Mouse (Mus musculus): ENCODE data around the gene Slc2a9.

Gene Slc2a9

GRCm38 (mm10) chr5:38502992-38503391 lies at the start of gene Slc2a9:
Gene Slc2a9 (minus strand): TSS chr5:38503143.
- no peak for DNase-seq (ENCODE audit: low read depth)

DNA sequence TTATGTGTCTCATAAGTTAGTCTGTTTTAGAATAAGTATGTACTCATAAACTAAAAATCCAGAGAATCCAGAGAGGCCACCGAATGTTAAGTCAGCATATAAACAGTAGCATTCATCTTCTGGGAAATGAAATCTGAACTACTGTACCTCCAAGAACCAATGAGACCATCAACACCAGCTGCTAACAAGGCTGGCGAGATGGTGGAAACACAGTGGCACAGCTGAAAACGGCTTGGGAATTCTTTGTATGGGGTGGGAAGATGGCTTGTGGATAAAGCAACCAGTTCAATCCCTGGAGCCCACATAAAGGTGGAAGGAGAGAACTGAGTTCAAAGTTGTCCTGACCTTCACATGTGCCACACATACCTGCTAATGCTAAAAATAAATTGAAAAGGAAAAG lies 49.7 kb upstream of the Slc2a9 start:
- no peak for DNase-seq (ENCODE audit: low read depth)

DNA sequence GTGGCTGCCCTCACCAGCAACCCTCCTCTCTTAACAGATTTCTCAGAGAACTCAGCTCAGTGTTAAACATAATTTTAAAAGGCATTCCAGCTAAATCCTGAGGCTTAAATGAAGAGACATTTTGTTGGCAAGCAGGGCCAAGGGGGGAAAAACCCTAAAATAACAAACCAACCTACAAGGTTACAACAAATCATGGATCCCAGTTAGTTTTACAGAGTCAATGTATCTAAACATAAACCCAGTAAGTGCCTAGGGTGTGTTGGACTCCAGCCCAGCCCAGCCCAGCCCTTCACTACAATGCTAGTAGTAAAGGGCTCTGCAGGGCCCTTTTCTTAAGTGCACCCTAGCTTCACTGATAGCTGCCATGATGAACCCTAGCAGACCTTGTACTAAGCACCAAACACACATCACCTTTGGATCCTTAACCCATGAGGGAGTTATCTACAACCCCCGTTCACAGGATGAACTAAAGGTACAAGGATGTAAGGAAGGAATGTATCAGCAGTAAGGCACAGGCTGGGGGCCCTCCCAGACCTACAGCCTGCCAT lies 47.4 kb upstream of the Slc2a9 start:
- no peak for DNase-seq (ENCODE audit: low read depth)

DNA sequence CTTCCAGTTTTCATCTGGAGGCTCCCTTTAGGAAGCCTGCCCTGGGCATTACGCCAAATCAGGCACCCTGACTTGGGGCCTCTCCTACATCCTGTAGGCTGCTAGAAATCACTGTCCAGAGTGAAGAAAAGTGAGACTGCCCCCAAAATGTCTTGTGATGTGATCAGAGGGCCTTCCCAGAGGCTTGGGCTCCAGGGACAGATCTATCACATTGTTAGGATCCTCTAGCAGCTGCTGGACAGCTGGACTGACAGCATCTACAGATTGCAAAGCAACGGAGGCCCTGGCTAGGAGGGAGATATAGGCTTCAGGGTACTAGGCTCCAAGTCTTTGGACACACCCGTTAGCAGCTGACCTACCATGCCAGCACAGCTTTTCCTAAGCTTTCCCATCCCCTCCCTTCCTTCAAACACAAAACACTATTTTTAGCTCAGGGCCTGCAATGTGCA lies 46.5 kb upstream of the Slc2a9 start:
- no peak for DNase-seq (ENCODE audit: low read depth)

GRCm38 (mm10) chr5:38547375-38547774 lies 44.4 kb upstream of the Slc2a9 start:
- no peak for DNase-seq (ENCODE audit: low read depth)

DNA sequence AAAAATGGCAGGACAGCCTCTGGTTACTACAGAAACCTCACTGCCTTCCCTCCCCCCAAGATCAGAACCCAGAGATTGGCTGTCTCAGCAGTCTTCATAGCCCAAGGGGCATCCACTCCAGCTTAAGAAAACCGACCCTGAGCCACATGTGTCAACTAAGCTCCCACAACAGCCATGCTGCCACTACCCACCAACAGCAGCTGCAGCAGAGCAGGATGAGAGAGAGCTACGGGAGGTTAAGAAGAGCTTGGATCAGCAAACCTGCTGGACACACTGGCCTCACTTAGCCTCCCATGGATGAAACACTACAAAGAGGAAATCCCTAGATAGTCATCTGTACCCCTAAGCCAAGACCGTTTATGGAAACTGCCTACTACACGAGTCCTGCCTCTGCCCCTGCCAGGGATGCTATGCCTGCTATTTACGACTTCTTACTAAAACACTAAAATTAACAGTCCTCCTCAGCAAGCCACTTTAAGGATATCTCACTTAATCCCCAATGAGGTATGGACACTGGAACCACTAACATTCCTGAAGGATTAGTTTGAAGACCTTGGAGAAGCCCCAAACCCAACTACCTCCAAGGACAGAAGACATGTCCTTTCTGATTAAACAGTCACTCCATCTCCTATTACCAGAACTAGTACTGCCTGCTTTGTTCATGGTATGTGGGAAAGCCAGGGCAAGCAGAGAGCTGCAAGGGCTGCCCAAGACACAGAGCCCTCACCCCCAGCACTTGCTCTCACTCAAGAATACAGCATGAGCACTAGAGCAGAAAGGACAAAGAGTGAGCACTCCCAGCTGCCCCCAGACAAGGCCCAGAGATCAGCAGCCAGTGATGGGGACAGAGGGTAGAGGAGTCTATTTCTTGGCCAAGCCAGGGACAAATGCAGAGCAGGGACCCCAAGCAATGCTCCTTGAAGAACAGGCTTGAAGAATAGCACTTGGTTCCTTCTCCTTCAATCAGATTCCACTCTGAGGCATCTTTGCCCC lies 41.8 kb upstream of the Slc2a9 start:
- DNase-seq (ENCODE audit: low read depth), result no peak

DNA sequence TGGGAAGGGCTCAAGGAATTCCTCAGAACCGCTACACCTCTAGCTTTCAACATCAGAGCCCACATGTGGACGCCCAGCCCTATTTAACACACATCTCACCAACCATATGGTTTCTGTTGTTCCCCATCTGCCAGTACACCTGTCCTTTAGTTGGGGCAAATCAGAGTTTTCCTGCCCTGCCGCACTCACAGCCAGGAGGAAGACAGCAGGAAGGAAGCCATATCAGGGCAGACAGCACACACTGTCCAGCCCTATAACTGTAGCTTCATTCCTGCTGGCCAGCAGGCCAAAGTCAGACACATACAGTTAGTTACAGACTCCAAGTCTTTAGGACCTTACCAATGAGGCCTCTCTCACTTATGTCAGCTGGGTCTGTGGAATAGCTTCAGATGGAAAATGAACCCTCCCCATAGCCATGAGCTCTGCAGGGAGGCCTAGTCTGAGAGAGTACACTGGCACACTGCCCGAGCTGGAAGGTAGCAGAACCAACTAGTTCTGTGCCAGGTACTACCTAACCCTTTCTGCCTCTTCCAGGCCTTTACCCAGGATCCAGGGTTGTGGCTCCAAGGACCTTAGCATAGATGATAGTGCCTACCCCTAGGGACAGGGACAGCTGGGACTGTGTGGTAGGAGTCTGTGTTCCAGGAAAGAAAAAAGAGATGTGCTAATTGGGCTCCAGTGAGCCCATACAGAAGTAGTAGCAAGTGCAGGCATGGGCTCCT lies 40.7 kb upstream of the Slc2a9 start:
- no peak for DNase-seq (ENCODE audit: low read depth)

DNA sequence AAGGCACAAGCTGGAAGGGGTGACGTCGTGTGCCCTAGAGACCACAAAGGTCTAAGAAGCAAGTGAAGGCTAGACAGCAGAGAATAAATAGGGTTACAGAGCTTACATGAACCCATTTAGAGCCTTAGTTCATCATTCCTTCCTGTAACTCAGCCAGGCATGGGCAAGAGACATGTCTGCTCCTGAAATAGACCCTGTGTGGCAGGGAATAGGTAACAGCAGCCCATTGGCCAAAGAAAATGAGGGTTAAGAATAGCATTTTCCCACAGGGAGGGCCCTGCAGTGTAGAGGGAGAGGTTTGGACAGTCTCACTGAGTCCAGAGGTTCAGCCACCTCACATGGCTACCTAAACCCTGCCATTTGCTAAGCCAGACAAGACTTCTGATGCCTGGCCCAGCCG lies 38.8 kb upstream of the Slc2a9 start:
- no peak for DNase-seq (ENCODE audit: low read depth)

GRCm38 (mm10) chr5:38540898-38541297 lies 38.0 kb upstream of the Slc2a9 start:
- DNase-seq (ENCODE audit: low read depth), result no peak

DNA sequence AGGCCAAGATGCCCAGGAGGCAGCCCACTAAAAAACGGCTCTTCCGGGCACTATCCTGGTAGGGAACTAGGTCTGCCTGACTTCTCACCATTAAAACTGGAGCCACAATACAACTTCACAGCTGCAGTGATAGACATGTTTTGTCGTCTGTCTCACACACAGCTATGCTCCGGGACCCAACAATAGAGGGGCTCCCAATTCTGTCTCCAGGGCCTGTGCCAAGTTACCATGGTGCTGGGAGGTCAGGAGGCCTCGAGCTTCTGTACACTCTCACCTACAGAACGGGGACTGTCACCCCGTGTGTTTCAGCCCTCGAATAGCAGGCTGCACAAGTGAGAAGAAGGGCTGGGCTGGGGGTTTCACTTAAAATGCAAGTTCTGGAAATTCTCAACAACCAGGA lies 35.6 kb upstream of the Slc2a9 start:
- no peak for DNase-seq (ENCODE audit: low read depth)

- DNase-seq (ENCODE audit: low read depth), result no peak
Measured at GRCm38 (mm10) chr5:38537845-38538244, 34.9 kb upstream of the Slc2a9 start.

- DNase-seq (ENCODE audit: low read depth), result no peak
Measured at GRCm38 (mm10) chr5:38536822-38537221, 33.9 kb upstream of the Slc2a9 start.

DNA sequence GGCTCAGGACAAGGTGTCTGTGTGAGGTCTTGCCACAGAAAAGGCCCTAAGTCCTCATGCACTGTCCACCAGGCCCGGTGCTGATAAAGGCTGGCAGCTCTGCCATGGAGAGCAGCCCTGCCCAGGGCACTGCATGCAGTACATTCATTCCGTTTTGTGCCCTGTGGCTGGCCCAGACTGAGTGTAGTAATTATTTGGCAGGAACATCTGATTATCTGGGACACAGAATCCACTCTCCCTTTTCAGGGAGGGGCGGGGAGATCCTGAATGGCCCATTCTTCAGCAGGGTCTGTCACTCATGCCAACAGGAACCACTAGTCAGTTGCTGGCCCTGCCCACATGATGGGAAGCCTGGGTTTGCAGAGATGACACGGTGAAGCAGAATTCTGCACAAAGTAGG lies 29.1 kb upstream of the Slc2a9 start:
- DNase-seq (ENCODE audit: low read depth), result no peak

DNA sequence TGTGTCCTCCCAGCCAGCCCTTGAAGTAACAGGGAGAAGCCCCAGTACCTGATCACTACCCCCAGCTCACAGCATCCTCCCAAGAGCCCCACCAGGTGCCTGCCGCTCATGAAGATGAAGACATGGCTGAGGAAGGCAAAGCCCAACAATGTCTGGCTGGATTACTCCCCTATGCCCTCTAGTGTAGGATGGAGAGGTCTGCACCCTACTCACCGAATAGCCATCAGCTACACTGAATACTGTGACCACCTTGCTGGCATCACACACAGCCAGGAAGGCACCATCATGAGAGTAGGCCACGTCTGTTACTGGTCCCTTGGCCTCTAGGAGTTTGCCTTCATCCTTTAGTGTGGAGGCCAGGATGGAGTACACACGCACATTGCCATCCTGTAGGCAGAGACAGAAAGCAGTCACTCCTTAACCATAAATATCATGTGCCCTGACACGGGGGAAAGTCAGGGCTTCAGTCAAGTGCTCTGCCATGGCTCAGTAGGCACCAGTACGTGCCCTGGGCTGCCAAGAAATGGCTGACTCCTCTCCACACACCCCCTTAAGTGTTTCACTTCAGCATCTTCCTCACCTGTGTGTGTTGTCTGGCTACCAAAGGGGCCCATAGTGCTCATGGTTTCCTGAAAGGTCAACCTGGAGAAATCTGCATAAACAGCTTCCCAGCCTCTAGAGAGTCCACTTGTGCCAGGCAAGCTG lies 26.9 kb upstream of the Slc2a9 start:
- DNase-seq (ENCODE audit: low read depth), result peak; percentile 21

DNA sequence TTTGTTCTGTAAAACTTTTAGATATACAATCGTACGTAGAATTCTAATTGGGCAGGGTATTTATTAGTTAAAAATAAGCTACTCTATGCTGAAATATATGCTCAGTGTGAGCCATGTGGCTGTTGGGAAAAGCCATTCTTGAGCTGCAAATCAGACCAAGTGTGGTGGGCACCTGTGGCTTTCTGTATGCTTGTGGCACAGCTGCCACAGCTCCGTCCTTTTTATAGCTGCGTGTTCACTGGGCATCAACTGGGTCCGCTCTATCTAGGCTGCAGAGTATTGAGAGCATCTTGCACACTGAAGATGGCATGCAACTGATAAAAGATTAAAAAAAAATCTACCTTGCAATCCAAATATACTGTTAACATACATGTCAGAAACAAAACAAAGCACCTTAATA lies 20.0 kb upstream of the Slc2a9 start:
- no peak for DNase-seq (ENCODE audit: low read depth)

GRCm38 (mm10) chr5:38520838-38521237 lies 17.9 kb upstream of the Slc2a9 start:
- DNase-seq (ENCODE audit: low read depth), result no peak

- peak; percentile 72 for DNase-seq (ENCODE audit: low read depth)
Measured at GRCm38 (mm10) chr5:38516267-38516666, 13.3 kb upstream of the Slc2a9 start.

DNA sequence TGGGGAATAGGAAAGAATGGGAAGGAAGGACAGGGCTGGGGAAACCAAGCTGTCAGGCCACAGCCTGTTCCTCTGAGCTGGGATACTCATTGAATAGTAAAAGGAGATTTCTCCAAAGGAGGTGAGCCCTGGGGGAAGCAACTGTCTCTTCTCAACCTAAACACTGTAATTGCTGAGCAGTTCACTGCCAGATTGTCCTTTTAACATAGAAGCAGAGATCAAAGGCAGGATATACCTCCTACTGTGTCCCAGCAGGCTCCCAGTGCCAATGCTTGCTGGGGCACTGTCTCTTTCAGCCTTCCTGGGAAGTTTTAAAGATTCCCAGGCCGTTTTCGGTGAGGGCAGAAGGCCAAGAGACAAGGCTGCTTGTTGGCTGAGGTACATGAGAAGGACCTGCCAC lies 10.0 kb upstream of the Slc2a9 start:
- no peak for DNase-seq (ENCODE audit: low read depth)

- no peak for DNase-seq (ENCODE audit: low read depth)
Measured at GRCm38 (mm10) chr5:38509568-38509967, 6.6 kb upstream of the Slc2a9 start.

- no peak for DNase-seq (ENCODE audit: low read depth)
Measured at GRCm38 (mm10) chr5:38505435-38505765, 2.5 kb upstream of the Slc2a9 start.

DNA sequence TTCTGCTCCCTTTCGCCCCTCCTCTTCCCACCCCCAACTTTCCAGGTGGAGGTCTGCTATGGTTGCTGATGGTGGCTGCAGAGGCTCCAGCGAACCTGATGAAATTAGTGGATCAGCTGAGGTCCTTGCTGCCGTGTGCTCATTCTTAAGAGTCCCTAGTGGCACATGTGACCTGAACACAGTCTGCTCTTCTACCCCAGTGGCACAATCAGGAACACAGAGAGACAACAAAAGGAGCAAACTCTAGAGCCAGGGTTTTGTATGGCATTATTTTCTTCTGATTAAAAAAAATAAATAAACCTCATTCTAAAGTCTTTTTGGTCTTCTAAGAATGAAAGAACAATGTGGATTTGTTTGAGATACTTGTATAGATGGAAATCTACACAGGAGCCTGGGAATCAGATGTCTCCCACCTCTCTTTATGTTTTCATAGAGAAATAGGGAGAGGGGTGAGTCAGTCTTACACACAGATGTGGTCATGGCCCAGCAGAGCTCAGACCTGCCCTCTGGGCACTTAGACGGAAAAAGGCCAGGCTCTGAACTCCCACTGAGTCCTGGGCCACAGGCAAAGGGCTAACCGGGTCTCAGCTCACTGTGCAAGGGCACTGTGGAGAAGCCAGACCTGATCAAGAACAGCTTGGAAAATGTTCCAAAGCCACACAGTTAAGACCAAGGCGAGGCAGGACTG lies 1.9 kb upstream of the Slc2a9 start:
- no peak for DNase-seq (ENCODE audit: low read depth)

DNA sequence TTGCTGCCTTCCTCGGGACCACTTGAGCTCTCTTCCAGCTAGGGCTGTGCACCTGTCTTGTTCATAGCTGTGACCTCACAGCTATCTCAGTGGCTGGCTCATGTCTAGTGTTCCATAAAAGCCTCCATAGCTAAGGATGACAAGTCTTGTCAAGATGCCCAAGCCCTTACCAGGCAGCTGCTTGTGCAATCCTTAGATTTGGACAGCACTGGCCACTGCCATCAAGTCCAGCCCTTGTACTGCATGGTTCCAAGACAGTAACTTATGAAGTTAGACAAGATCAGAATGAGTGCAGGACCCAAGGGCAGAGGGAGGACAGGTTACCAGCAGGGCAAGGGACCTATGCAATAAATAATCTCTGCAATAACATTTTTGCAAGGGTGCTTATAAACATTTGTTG lies 1.2 kb upstream of the Slc2a9 start:
- DNase-seq (ENCODE audit: low read depth), result no peak

Data from naive thymus-derived CD4-positive, alpha-beta T cell, adult 2 months (primary cell).